Mouse (Mus musculus) embryonic fibroblast, embryonic 13.5 days (primary cell): ENCODE measurements at regions not wholly inside any gene's neighbourhood (a gene's known extent, or its start where the extent isn't known, plus 50 kb on each side); places are given as distances from the start of the nearest gene placed in this dataset.

Experiments used
- H3K27ac ChIP-seq: 2 replicates; pipeline ENCODE4 v1.5.1; 2012; ENCODE audit warnings: low read length, control low read depth, inconsistent platforms; ENCODE audit not compliant: insufficient read depth
- H3K4me1 ChIP-seq: 2 replicates; pipeline ENCODE4 v1.6.1; 2011; ENCODE audit warnings: low read length; ENCODE audit not compliant: control insufficient read depth, insufficient read depth
- H3K4me3 ChIP-seq: 2 replicates; pipeline ENCODE4 v1.5.1; 2011; ENCODE audit warnings: mild to moderate bottlenecking, control low read depth, low read length; ENCODE audit not compliant: insufficient read depth
- CTCF ChIP-seq: IDR thresholded peaks from 2 replicates; pipeline ENCODE4 v1.5.1; 2011; ENCODE audit warnings: mild to moderate bottlenecking, control low read depth, low read length, moderate library complexity, borderline replicate concordance; ENCODE audit not compliant: insufficient read depth
- POLR2A ChIP-seq: IDR thresholded peaks from 2 replicates; pipeline ENCODE4 v1.6.1; 2011; ENCODE audit warnings: low read depth, mild to moderate bottlenecking, control low read depth, low read length, moderate library complexity

GRCm38 (mm10) chr13:42546389-42546788 lies 134.0 kb upstream of the Phactr1 start:
- Histone ChIP-seq H3K27ac (no peak overlapping the region), H3K4me1 (peaks cover 8% of the 10 kb centered on the region), H3K4me3 (no peak overlapping the region)
- TF ChIP-seq CTCF = no peak
- TF ChIP-seq POLR2A = no peak

GRCm38 (mm10) chr13:42546851-42547250 lies 133.6 kb upstream of the Phactr1 start:
- Histone ChIP-seq H3K27ac (no peak overlapping the region), H3K4me3 (no peak overlapping the region), H3K4me1 (peaks cover 8% of the 10 kb centered on the region)
- TF ChIP-seq POLR2A (no peak), CTCF (no peak)

- H3K4me3 ChIP-seq = no peak overlapping the region
- peak overlapping the region; percentile 99 for H3K27ac ChIP-seq
- TF ChIP-seq CTCF = no peak
- no peak for TF ChIP-seq POLR2A
- peaks cover 14% of the 10 kb centered on the region for H3K4me1 ChIP-seq
Observed at GRCm38 (mm10) chr13:42549021-42549559, 131.3 kb upstream of the Phactr1 start.

- TF ChIP-seq CTCF (no peak), POLR2A (no peak)
- H3K4me1 ChIP-seq = peaks cover 8% of the 10 kb centered on the region
- no peak overlapping the region for H3K4me3 ChIP-seq
- no peak overlapping the region; the same call in 1 of the 2 replicates for H3K27ac ChIP-seq
Observed at GRCm38 (mm10) chr13:42554961-42555360, 125.5 kb upstream of the Phactr1 start.

- TF ChIP-seq CTCF (no peak), POLR2A (no peak)
- H3K27ac ChIP-seq = peak overlapping the region; percentile 85
- H3K4me1 ChIP-seq = peaks cover 3% of the 10 kb centered on the region
- H3K4me3 ChIP-seq = no peak overlapping the region
Observed at GRCm38 (mm10) chr13:42558526-42558925, 121.9 kb upstream of the Phactr1 start.

GRCm38 (mm10) chr13:42561446-42561845 lies 119.0 kb upstream of the Phactr1 start:
- TF ChIP-seq POLR2A = no peak
- no peak for TF ChIP-seq CTCF
- peaks cover 3% of the 10 kb centered on the region; the same call in 1 of the 2 replicates for H3K4me1 ChIP-seq
- no peak overlapping the region for H3K27ac ChIP-seq
- H3K4me3 ChIP-seq = no peak overlapping the region

- TF ChIP-seq CTCF (no peak), POLR2A (no peak)
- Histone ChIP-seq H3K4me3 (no peak overlapping the region), H3K27ac (no peak overlapping the region), H3K4me1 (peaks cover 3% of the 10 kb centered on the region; the same call in 1 of the 2 replicates)
Observed at GRCm38 (mm10) chr13:42565291-42566058, 114.9 kb upstream of the Phactr1 start.

GRCm38 (mm10) chr13:42570600-42571348 lies 109.6 kb upstream of the Phactr1 start:
- H3K4me3 ChIP-seq = no peak overlapping the region
- peaks cover 3% of the 10 kb centered on the region; the same call in 1 of the 2 replicates for H3K4me1 ChIP-seq
- H3K27ac ChIP-seq = no peak overlapping the region
- no peak for TF ChIP-seq CTCF
- no peak for TF ChIP-seq POLR2A

GRCm38 (mm10) chr13:42574189-42574588 lies 106.2 kb upstream of the Phactr1 start:
- no peaks in the 10 kb centered on the region for H3K4me1 ChIP-seq
- H3K27ac ChIP-seq = no peak overlapping the region
- TF ChIP-seq POLR2A (no peak), CTCF (no peak)
- H3K4me3 ChIP-seq = no peak overlapping the region

- Histone ChIP-seq H3K4me1 (no peaks in the 10 kb centered on the region), H3K27ac (peak overlapping the region; percentile 63), H3K4me3 (no peak overlapping the region)
- no peak for TF ChIP-seq POLR2A
- peak; percentile 64 for TF ChIP-seq CTCF
Observed at GRCm38 (mm10) chr13:42575725-42576426, 104.5 kb upstream of the Phactr1 start.
